Mouse (Mus musculus): ENCODE results near the gene Anp32e. TPM values are rescaled to one million over a fixed set of nuclear protein-coding genes. Genes with fewer than 3 reads are reported as not detected.
"Not testable (repeated sequence)": the region's sequence is repeated elsewhere in the genome, so short reads cannot be mapped to it uniquely, and the experiment has no call there.

Anp32e gene
- polyA plus RNA-seq, 1 experiment from 2014 or later: 50.1 TPM

GRCm38 (mm10) chr3:95944742-95945141, 15.7 kb downstream of the Anp32e start:
- Histone ChIP-seq H3K27ac (replicated peaks; ENCODE audit: low read depth, low read length) (no peak overlapping the region), H3K4me1 (ENCODE audit: control insufficient read depth, insufficient read depth, low read length) (no peaks in the 10 kb centered on the region), H3K36me3 (ENCODE audit: control insufficient read depth, insufficient read depth, low read length) (peaks cover 58% of the 10 kb centered on the region), H3K4me3 (replicated peaks; ENCODE audit: low read depth, low read length) (no peak overlapping the region), H3K9ac (replicated peaks; ENCODE audit: low read length) (no peak overlapping the region), H3K9me3 (ENCODE audit: control insufficient read depth, low read length) (no peaks in the 10 kb centered on the region), H3K4me2 (ENCODE audit: low read length) (no peak overlapping the region), H3K27me3 (ENCODE audit: control insufficient read depth, insufficient read depth, low read length) (no peaks in the 10 kb centered on the region)
- 89% methylated on average over 8 of the region's 8 CpGs for WGBS
- no peak for DNase-seq
- ATAC-seq (ENCODE audit: low FRiP score, low TSS enrichment): no peak

GRCm38 (mm10) chr3:95945731-95946240, 16.7 kb downstream of the Anp32e start:
- no peak for DNase-seq
- Histone ChIP-seq H3K4me3 (replicated peaks; ENCODE audit: low read depth, low read length) (no peak overlapping the region), H3K4me2 (ENCODE audit: low read length) (no peak overlapping the region), H3K36me3 (ENCODE audit: control insufficient read depth, insufficient read depth, low read length) (peaks cover 49% of the 10 kb centered on the region), H3K9me3 (ENCODE audit: control insufficient read depth, low read length) (no peaks in the 10 kb centered on the region), H3K4me1 (ENCODE audit: control insufficient read depth, insufficient read depth, low read length) (no peaks in the 10 kb centered on the region), H3K27me3 (ENCODE audit: control insufficient read depth, insufficient read depth, low read length) (no peaks in the 10 kb centered on the region), H3K27ac (replicated peaks; ENCODE audit: low read depth, low read length) (no peak overlapping the region), H3K9ac (replicated peaks; ENCODE audit: low read length) (no peak overlapping the region)
- no peak for ATAC-seq (ENCODE audit: low FRiP score, low TSS enrichment)
- 73% methylated on average over 14 of the region's 14 CpGs for WGBS

GRCm38 (mm10) chr3:95948325-95948724, 19.3 kb downstream of the Anp32e start:
- 93% methylated on average over 5 of the region's 5 CpGs for WGBS

GRCm38 (mm10) chr3:95950763-95951551, 21.9 kb downstream of the Anp32e start:
- no peaks in the 10 kb centered on the region for H3K27me3 ChIP-seq (ENCODE audit: control insufficient read depth, insufficient read depth, low read length)
- WGBS: 2% methylated on average over 49 of the region's 49 CpGs
- H3K4me2 ChIP-seq (ENCODE audit: low read length): peak overlapping the region; percentile 64
- H3K4me3 ChIP-seq (replicated peaks; ENCODE audit: low read depth, low read length): peak overlapping the region; percentile 53
- H3K27ac ChIP-seq (replicated peaks; ENCODE audit: low read depth, low read length): peak overlapping the region; percentile 100
- H3K36me3 ChIP-seq (ENCODE audit: control insufficient read depth, insufficient read depth, low read length): peaks cover 7% of the 10 kb centered on the region
- peak overlapping the region; percentile 77 for H3K9ac ChIP-seq (replicated peaks; ENCODE audit: low read length)
- DNase-seq (peak; percentile 97), ATAC-seq (ENCODE audit: low FRiP score, low TSS enrichment) (peak; percentile 94)
- H3K4me1 ChIP-seq (ENCODE audit: control insufficient read depth, insufficient read depth, low read length): peaks cover 3% of the 10 kb centered on the region; the same call in 1 of the 2 replicates
- H3K9me3 ChIP-seq (ENCODE audit: control insufficient read depth, low read length): no peaks in the 10 kb centered on the region

More at GRCm38 (mm10) chr3:95948325-95948724, 19.3 kb downstream of the Anp32e start:
- no peak overlapping the region for H3K9ac ChIP-seq (replicated peaks; ENCODE audit: low read length)
- H3K36me3 ChIP-seq (ENCODE audit: control insufficient read depth, insufficient read depth, low read length): peaks cover 27% of the 10 kb centered on the region
- DNase-seq (no peak), ATAC-seq (ENCODE audit: low FRiP score, low TSS enrichment) (no peak)
- H3K4me2 ChIP-seq (ENCODE audit: low read length): no peak overlapping the region
- no peak overlapping the region for H3K27ac ChIP-seq (replicated peaks; ENCODE audit: low read depth, low read length)
- H3K27me3 ChIP-seq (ENCODE audit: control insufficient read depth, insufficient read depth, low read length): no peaks in the 10 kb centered on the region
- no peak overlapping the region for H3K4me3 ChIP-seq (replicated peaks; ENCODE audit: low read depth, low read length)
- H3K9me3 ChIP-seq (ENCODE audit: control insufficient read depth, low read length): no peaks in the 10 kb centered on the region
- peaks cover 2% of the 10 kb centered on the region; the same call in 1 of the 2 replicates for H3K4me1 ChIP-seq (ENCODE audit: control insufficient read depth, insufficient read depth, low read length)

GRCm38 (mm10) chr3:95951566-95951965, 22.5 kb downstream of the Anp32e start:
- Histone ChIP-seq H3K27ac (replicated peaks; ENCODE audit: low read depth, low read length) (peak overlapping the region; percentile 100), H3K9ac (replicated peaks; ENCODE audit: low read length) (peak overlapping the region; percentile 77), H3K4me3 (replicated peaks; ENCODE audit: low read depth, low read length) (peak overlapping the region; percentile 53), H3K4me2 (ENCODE audit: low read length) (peak overlapping the region; percentile 64)
- H3K4me1 ChIP-seq (ENCODE audit: control insufficient read depth, insufficient read depth, low read length); DNase-seq; H3K36me3 ChIP-seq (ENCODE audit: control insufficient read depth, insufficient read depth, low read length); H3K9me3 ChIP-seq (ENCODE audit: control insufficient read depth, low read length); H3K27me3 ChIP-seq (ENCODE audit: control insufficient read depth, insufficient read depth, low read length): not testable (repeated sequence)
- 70% methylated on average over 12 of the region's 12 CpGs for WGBS
- peak; percentile 12; the same call in 1 of the 2 replicates for ATAC-seq (ENCODE audit: low FRiP score, low TSS enrichment)

- Histone ChIP-seq H3K36me3 (ENCODE audit: control insufficient read depth, insufficient read depth, low read length) (no peaks in the 10 kb centered on the region), H3K27ac (replicated peaks; ENCODE audit: low read depth, low read length) (peak overlapping the region; percentile 74)
- DNase-seq: peak; percentile 54
Measured at GRCm38 (mm10) chr3:95953023-95953422, 24.0 kb downstream of the Anp32e start.

GRCm38 (mm10) chr3:95953522-95953921, 24.5 kb downstream of the Anp32e start:
- Histone ChIP-seq H3K27ac (replicated peaks; ENCODE audit: low read depth, low read length) (peak overlapping the region; percentile 74), H3K36me3 (ENCODE audit: control insufficient read depth, insufficient read depth, low read length) (no peaks in the 10 kb centered on the region), H3K4me1 (ENCODE audit: control insufficient read depth, insufficient read depth, low read length) (peaks cover 3% of the 10 kb centered on the region; the same call in 1 of the 2 replicates), H3K9ac (replicated peaks; ENCODE audit: low read length) (no peak overlapping the region), H3K27me3 (ENCODE audit: control insufficient read depth, insufficient read depth, low read length) (no peaks in the 10 kb centered on the region), H3K9me3 (ENCODE audit: control insufficient read depth, low read length) (no peaks in the 10 kb centered on the region), H3K4me2 (ENCODE audit: low read length) (no peak overlapping the region), H3K4me3 (replicated peaks; ENCODE audit: low read depth, low read length) (no peak overlapping the region)
- DNase-seq (no peak), ATAC-seq (ENCODE audit: low FRiP score, low TSS enrichment) (no peak)
- WGBS: 47% methylated on average over 3 of the region's 3 CpGs

More at GRCm38 (mm10) chr3:95953023-95953422, 24.0 kb downstream of the Anp32e start:
- Histone ChIP-seq H3K27me3 (ENCODE audit: control insufficient read depth, insufficient read depth, low read length) (no peaks in the 10 kb centered on the region), H3K4me3 (replicated peaks; ENCODE audit: low read depth, low read length) (no peak overlapping the region), H3K9me3 (ENCODE audit: control insufficient read depth, low read length) (no peaks in the 10 kb centered on the region), H3K4me1 (ENCODE audit: control insufficient read depth, insufficient read depth, low read length) (peaks cover 3% of the 10 kb centered on the region; the same call in 1 of the 2 replicates), H3K9ac (replicated peaks; ENCODE audit: low read length) (no peak overlapping the region), H3K4me2 (ENCODE audit: low read length) (no peak overlapping the region)
- ATAC-seq (ENCODE audit: low FRiP score, low TSS enrichment): no peak

- not testable (repeated sequence) for ATAC-seq (ENCODE audit: low FRiP score, low TSS enrichment); H3K27me3 ChIP-seq (ENCODE audit: control insufficient read depth, insufficient read depth, low read length); H3K27ac ChIP-seq (replicated peaks; ENCODE audit: low read depth, low read length); H3K4me3 ChIP-seq (replicated peaks; ENCODE audit: low read depth, low read length); H3K4me2 ChIP-seq (ENCODE audit: low read length); H3K9me3 ChIP-seq (ENCODE audit: control insufficient read depth, low read length); H3K36me3 ChIP-seq (ENCODE audit: control insufficient read depth, insufficient read depth, low read length); H3K9ac ChIP-seq (replicated peaks; ENCODE audit: low read length); DNase-seq; H3K4me1 ChIP-seq (ENCODE audit: control insufficient read depth, insufficient read depth, low read length)
- WGBS: 92% methylated on average over 12 of the region's 12 CpGs
Measured at GRCm38 (mm10) chr3:95954648-95955173, 25.7 kb downstream of the Anp32e start.
